Mouse (Mus musculus) lung, adult 2 months (tissue): ENCODE measurements around the gene Paip2b. TPM values are rescaled to one million over a fixed set of nuclear protein-coding genes. Genes with fewer than 3 reads are reported as not detected.
"Not testable (repeated sequence)": the region's sequence is repeated elsewhere in the genome, so short reads cannot be mapped to it uniquely, and the experiment has no call there.

Experiments used
- DNase-seq: peaks from one replicate; pipeline ENCODE4 v3.0.0; 2022
- H3K4me1 ChIP-seq: fragments of 200-500 bp; 2 replicates; pipeline ENCODE4 v1.6.1; 2011; ENCODE audit warnings: low read length; ENCODE audit not compliant: control insufficient read depth, insufficient read depth
- H3K4me3 ChIP-seq: fragments of 200-500 bp; replicated peaks from 2 replicates; pipeline ENCODE3; 2011; ENCODE audit warnings: low read depth, mild to moderate bottlenecking, control low read depth, low read length; ENCODE audit errors: extremely low read depth
- CTCF ChIP-seq: fragments of 200-500 bp; IDR thresholded peaks from 2 replicates; pipeline ENCODE4 v1.5.1; 2011; ENCODE audit warnings: mild to moderate bottlenecking, low read length, control low read depth; ENCODE audit not compliant: insufficient read depth
- POLR2A ChIP-seq: fragments of 200-500 bp; IDR thresholded peaks from 2 replicates; pipeline ENCODE4 v1.6.1; 2011; ENCODE audit warnings: low read depth, mild to moderate bottlenecking, control low read depth, low read length, borderline replicate concordance; ENCODE audit errors: extremely low read depth
- WGBS: fragments of 180-500 bp; shearing (Covaris S2); methylation state at CpG from one replicate; pipeline ENCODE4 v1.1.7; 2018; 5-methylcytosine and 5-hydroxymethylcytosine counted together
- polyA plus RNA-seq: library from polyadenylated mRNA; depleted of rRNA; stranded (reverse); fragments of >200 nt; gene quantifications from 2 replicates; pipeline ENCODE4 v1.2.3, GENCODE M21; 2012

Paip2b gene
- polyA plus RNA-seq, 1 experiment, result 12.3 TPM

DNA sequence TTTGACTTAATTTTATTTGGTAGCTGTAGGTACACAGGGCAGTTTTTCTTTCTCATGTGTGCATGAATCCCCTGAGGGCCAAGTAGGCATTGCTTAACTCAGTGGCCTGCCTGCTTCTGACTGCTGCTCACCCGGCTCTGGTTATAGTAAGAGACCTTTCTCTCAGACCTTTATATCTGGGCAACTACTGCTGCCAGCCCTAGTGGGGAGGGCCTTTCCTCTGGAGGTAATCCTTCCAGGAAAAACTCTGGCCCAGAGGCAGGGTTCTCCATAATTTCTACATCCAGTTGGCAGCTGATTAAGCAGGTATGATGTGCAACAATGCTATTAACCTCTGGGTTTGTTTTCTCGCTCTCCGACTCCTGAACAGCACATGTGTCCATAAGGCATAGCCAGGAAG lies 28.7 kb downstream of the Paip2b start:
- TF ChIP-seq POLR2A (no peak), CTCF (no peak)
- no peak for DNase-seq
- Histone ChIP-seq H3K4me1 (no peaks in the 10 kb centered on the region), H3K4me3 (no peak overlapping the region)
- WGBS, result 93% methylated on average over 3 of the region's 3 CpGs

DNA sequence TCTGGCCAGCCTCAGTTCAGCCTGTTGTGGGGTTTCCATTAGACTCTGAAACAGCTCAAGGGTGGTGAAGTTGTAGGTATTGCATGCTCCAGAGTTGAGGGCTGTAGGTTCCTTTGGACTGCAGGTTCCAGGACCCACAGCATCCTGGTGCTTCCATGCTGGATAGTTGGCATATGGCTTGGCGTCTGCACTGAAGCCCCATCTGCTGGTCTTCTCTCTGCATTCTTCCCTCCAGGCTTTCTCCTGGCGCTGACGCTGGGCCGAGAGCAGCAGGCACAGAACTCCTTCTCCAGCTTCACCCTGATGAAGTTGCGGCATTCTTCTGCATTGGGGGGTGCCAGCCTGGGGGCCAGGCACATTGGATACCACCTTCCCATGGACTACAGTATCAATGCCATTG lies 29.5 kb downstream of the Paip2b start:
- WGBS, result 96% methylated on average over 5 of the region's 5 CpGs
- Histone ChIP-seq H3K4me3 (no peak overlapping the region), H3K4me1 (no peaks in the 10 kb centered on the region)
- no peak for TF ChIP-seq POLR2A
- no peak for TF ChIP-seq CTCF
- no peak for DNase-seq

DNA sequence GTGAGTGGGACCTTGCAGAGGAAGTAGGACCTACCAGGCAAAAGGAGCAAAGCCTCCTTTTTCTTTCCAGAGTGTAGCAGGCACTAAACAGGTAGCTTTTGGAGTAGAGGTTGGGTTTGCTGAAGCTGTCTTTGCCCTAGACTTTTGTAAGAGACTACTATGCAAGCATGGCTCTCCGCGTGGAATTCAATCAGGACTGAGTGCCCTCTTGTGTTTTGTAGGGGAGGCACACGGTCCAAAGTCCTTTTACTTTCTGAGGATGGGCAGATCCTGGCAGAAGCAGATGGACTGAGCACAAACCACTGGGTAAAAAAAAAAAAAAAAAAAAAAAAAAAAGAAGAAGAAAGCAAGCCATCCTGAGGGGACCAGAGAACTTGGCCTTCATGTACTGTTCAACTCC lies 34.9 kb downstream of the Paip2b start:
- H3K4me1 ChIP-seq, result no peaks in the 10 kb centered on the region; the same call in 1 of the 2 replicates
- H3K4me3 ChIP-seq, result no peak overlapping the region
- TF ChIP-seq POLR2A (no peak), CTCF (no peak)
- DNase-seq, result no peak
- WGBS, result 58% methylated on average over 3 of the region's 3 CpGs

DNA sequence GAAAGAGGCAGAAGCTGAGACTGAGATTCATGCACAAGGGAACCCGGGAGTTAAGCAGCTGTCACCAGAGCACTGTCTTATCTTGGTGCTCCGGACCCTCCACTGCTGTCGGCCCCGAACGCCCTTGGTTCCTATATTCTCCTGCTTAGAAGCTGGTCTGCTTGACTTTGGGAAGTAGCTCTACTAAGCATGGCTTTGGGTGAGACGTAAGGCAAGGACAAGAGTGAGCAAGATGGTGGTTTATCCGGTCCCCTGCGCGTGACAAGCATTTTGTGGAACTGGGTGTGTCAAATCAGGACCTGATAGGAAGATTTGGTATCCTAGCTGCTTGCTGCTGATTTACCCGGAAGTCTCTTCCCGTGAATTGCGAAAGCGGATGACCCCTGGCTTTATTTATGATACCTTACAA lies 36.0 kb downstream of the Paip2b start:
- no peaks in the 10 kb centered on the region; the same call in 1 of the 2 replicates for H3K4me1 ChIP-seq
- 2% methylated on average over 13 of the region's 13 CpGs for WGBS
- no peak for DNase-seq
- TF ChIP-seq POLR2A (no peak), CTCF (no peak)
- peak overlapping the region; percentile 91 for H3K4me3 ChIP-seq

DNA sequence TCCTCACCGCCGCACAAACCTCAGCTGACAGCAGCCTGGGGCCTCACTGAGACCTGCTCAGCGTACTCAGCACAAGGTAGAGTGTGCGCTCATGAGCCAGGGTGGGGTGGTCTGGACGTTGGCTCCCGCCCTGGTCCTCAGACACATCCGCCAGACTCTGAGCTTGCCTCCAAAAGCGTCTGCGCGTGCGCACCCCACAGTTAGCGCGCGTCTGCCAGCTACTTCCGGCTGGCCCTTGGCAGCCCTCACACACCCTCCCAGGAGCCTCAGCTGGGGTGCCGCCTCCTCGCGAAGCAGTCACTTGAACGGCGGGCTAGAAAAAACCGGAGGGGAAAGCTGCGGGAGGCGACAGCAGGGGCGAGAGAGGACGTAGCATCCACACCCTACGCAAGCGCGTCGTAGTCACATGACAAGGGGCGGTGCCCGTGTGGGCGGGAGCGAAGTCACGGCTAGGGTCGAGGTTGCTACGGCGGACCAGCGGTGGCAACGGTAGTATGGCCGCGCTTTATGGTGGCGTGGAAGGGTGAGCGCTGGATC lies 36.7 kb downstream of the Paip2b start, which contains the start of gene Nagk:
Gene Nagk, plus strand, starts transcription at position 223 of the 537 bp plus-strand sequence.
- H3K4me1 ChIP-seq, result no peaks in the 10 kb centered on the region; the same call in 1 of the 2 replicates
- peak; percentile 92 for DNase-seq
- under 1% methylated on average over 43 of the region's 43 CpGs for WGBS
- TF ChIP-seq POLR2A, result peak; percentile 88
- no peak for TF ChIP-seq CTCF
- H3K4me3 ChIP-seq, result peak within 1 kb of the TSS; percentile 91

DNA sequence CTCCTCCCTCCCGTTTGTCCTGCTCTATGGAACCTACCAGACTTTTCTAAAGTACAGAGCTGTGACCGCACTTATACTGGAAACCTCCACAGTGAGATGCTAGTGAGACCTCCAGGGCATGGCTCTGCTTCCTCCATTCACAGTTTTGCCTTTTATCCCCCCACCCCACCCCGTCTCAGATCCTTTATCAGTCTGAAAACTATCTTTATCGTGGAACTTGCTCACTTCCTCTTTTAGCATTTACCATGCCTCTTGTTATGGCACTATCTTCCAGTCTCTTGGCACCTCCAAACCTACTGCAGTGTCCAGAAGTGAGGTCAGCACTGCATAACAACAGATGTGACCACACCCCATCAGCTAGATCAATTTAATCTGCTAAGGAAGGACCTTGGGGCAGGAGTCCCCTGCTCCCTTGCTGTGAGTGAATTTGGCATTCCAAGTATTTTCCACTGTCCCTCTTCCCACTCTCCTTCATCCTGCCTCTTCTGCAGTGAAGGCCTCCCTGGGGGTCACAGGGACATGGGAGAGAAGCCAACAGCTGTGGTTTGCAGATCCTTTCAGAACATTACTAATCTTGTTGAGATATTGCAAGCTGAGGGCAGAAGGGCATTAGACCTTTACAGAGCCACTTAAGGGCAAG lies 40.2 kb downstream of the Paip2b start:
- no peaks in the 10 kb centered on the region; the same call in 1 of the 2 replicates for H3K4me1 ChIP-seq
- 41% methylated on average over 4 of the region's 4 CpGs for WGBS
- no peak overlapping the region for H3K4me3 ChIP-seq
- no peak for DNase-seq
- no peak for TF ChIP-seq POLR2A
- TF ChIP-seq CTCF, result no peak

DNA sequence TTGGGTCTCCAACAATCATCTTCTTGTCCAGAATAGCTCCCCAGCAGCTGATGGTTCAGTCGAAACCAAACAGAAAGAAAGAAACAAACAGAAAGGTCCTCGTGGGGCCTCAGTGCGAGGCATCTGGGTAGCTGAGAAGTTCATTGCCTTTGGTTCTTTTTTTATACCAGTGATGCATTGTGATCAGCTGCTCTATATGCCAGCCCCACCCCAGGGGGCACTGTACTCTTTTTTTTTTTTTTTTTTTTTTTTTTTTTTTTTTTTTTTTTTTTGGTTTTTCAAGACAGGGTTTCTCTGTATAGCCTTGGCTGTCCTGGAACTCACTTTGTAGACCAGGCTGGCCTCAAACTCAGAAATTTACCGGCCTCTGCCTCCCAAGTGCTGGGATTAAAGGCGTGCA lies 41.0 kb downstream of the Paip2b start:
- DNase-seq, H3K4me3 ChIP-seq, H3K4me1 ChIP-seq: not testable (repeated sequence)
- 85% methylated on average over 5 of the region's 5 CpGs for WGBS

DNA sequence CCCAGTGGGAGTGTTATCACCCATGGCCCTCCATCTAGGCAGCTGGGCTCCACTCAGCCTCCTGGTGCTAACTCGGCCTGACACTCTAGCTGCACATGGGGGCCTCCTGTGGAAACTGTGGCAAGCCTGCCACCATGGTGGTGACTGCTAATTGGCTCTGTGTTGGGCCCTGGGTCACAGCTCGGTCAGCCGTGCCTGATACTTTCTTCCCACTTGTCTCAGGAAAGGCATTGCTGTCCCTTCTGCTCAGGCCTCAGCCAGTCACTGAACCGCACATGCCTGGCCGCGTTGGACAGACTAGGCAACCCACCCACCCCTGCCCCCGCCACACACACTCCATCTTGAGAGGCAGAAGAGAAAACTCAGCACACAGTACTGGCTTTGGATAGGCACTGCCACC lies 43.0 kb downstream of the Paip2b start:
- H3K4me1 ChIP-seq, result no peaks in the 10 kb centered on the region
- 73% methylated on average over 7 of the region's 7 CpGs for WGBS

DNA sequence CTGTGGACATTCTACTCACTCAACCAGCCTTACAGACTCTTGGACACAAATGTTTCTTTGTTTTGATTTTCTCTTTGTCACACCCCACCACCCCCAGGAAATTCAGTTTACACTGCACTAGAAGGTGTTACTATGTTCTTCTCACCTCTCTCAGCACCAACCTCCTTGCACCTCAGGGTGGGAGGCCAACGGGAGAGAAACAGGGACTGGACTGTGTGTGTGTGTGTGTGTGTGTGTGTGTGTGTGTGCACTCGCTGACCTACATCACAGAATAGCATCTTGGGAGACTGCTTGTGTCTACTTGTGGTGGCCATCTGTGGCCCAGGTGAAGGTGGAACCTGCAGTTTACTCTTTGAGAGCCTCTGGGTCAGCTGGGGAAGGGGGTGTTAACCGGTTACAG lies 45.1 kb downstream of the Paip2b start:
- WGBS, result 63% methylated on average over 3 of the region's 3 CpGs
- no peak for TF ChIP-seq CTCF
- no peak for TF ChIP-seq POLR2A
- DNase-seq, result no peak

More for the DNA sequence above, 43.0 kb downstream of the Paip2b start:
- no peak overlapping the region for H3K4me3 ChIP-seq
- TF ChIP-seq CTCF (no peak), POLR2A (no peak)
- no peak for DNase-seq

DNA sequence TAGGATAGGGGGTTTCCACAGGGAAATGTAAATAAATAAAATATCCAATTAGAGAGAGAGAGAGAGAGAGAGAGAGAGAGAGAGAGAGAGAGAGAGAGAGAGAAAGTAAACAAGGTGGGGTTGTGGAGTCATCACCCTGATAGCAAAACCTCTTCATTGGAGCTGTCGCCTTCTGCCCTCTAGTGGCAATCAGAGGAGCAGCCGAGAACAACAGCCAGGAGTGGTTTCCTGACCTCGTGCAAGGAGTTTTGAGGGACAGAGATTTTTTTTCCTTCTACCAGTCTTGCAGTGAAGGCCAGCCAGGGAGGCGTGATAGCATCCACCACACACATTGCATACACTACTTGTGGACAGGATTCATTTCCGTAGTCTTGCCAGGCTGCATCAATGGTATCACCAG lies 52.5 kb downstream of the Paip2b start:
- peak; percentile 40 for DNase-seq
- WGBS, result 7% methylated on average over 5 of the region's 5 CpGs
- H3K4me3 ChIP-seq, result no peak overlapping the region
- TF ChIP-seq CTCF, result peak; percentile 82
- TF ChIP-seq POLR2A, result no peak
- peaks cover 7% of the 10 kb centered on the region for H3K4me1 ChIP-seq

More for the DNA sequence above, 45.1 kb downstream of the Paip2b start:
- no peak overlapping the region for H3K4me3 ChIP-seq
- H3K4me1 ChIP-seq, result no peaks in the 10 kb centered on the region

DNA sequence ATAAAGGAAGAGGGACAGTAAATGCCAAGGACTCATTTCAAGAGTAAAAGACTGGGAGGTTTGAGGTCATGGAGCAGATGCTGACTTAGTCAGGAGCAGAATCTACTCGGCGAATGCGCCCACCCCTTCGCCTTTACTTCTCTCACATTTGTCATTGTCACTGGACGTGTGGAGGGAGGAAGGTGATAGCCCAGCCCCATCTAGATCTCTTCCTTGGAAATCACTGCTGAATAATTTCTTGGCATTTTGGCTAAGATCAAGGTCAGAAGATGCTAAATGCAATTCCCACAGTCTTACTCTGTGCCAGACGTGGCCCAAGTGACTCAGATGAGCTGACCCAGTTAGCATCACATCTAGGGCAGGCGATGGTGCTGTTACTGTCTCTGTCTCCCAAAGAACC lies 53.2 kb downstream of the Paip2b start:
- H3K4me1 ChIP-seq, result peaks cover 7% of the 10 kb centered on the region
- WGBS, result 86% methylated on average over 7 of the region's 7 CpGs
- TF ChIP-seq POLR2A (no peak), CTCF (no peak)
- H3K4me3 ChIP-seq, result no peak overlapping the region
- DNase-seq, result no peak
